Mouse (Mus musculus): ENCODE measurements around the gene Dusp12. TPM values are rescaled to one million over a fixed set of nuclear protein-coding genes. Genes with fewer than 3 reads are reported as not detected.

Dusp12 gene
- total RNA-seq (2014; fragmentation: Nextera tagmentation), result 16.9 and 18.2 TPM in 2 replicates
- 10.3 and 10.9 TPM in 2 replicates for total RNA-seq (2017)

DNA sequence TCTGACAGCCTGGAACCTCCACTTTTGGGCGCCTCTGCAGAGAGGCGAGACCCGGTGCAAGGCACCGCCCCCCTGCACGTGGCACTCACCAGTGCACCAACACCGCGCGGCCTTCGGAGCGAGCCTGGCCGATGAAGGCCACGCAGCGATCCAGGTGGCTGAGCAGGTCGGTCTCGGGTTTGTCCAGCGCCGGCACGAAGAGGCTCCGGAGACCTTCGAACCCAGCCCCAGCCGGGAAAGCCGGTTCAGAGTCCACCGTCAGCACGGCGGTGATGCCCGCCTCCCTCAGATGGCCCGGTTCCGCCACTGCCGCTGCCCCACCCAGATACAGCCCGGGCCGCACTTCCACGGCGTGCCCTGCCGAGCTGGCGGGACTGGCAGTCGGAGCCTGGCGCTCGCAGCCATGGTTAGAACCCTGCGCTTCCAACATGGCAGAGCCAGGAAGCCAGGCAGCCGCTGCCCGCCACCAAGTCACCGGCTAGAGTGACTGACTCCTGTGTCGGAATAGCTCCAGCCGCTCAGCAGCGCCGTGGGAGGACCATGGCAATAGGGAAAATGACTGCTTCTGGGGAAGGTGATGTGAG is at the start of gene Dusp12, which contains the start of gene Gm26620:
TSS of gene Dusp12 (minus strand) at position 563 of the 584 bp plus-strand sequence.
TSS of gene Gm26620 (plus strand) at position 88 of the 584 bp plus-strand sequence.
- peak; percentile 97 for ATAC-seq (replicated peaks; ENCODE audit: poor library complexity, severe bottlenecking)

DNA sequence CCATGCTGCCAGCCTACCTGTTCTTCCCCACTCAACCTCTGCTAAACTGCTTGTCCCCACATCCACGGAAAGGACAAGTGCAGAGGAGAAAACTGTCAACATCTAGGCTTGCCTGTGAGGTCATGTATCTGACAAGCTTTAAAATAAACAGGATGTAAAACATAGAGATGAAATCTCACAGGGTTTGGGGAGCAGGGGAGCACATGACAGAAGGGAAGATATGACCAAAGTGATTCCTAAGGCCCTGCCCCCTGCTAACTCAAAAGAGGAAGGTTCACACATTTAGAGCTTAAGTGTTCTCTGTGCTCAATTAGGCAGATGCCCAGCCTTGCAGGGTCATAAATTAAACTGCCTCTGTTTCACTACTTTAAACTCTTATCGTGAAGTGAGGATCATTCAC is 49.0 kb upstream of the Dusp12 start:
- peak; percentile 72 for ATAC-seq (replicated peaks; ENCODE audit: poor library complexity, severe bottlenecking)

DNA sequence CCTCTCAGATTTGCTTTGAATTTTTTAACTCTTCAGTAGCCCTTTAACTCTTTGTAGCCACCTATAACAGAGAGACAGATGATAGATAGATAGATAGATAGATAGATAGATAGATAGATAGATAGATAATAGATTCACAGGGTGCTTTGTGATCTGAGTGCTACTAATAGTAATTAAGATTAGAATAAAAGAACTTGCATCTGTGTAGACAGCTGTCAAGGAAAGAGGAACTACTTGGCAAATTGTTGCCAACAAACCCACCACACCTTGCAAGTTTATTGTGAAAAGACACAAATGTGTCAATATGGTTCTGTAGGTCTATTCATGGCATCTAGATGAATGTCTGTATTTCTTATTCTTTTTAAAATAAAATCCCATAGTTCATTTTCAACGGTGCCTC is 48.6 kb upstream of the Dusp12 start:
- peak; percentile 56 for ATAC-seq (replicated peaks; ENCODE audit: poor library complexity, severe bottlenecking)

DNA sequence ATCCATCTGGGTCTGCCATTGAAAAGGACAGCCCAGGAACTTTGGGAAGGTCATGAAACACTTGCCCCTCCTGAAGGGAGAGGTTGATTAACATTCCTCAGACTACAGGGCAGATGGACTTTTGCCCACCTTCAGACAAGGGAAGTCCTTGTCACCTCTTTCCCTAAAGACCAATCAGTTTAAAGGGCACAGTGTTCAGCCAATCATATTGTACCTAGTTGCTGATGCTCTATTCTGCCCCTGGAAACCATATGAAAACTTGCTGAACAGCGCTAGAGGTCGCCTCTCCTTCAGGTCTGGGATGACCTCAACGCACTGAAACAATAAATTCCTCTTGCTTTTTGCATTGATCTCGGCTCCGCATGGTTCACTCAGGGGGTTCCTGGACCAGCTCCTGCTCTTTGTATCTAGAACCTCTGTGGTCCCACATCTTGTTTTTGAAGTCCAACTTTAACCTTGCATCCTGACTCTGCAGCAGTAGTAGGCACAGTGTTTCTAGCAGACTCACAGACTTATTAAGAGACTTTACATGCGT is 48.1 kb upstream of the Dusp12 start:
- no peak for ATAC-seq (replicated peaks; ENCODE audit: poor library complexity, severe bottlenecking)

DNA sequence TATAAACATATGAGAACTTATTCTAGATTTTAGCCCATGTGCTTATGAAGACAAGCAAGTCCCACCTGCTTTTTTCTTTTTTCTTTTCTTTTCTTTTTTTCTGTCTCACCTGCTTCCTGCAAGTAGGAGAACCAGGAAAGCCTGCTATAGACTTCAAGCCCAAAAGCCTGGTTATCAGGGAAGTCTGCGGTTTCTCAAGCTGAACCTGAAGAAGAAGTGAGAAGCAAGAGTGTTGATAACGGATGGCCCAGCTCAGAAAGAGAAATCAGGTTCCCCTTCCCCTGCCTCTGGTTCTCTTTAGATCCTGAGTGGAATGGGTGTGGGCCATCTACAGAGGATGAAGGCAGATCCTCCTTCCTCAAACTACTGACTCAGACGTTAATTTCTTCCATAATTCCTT is 46.7 kb upstream of the Dusp12 start:
- ATAC-seq (replicated peaks; ENCODE audit: poor library complexity, severe bottlenecking), result peak; percentile 17; the same call in 1 of the 2 replicates

DNA sequence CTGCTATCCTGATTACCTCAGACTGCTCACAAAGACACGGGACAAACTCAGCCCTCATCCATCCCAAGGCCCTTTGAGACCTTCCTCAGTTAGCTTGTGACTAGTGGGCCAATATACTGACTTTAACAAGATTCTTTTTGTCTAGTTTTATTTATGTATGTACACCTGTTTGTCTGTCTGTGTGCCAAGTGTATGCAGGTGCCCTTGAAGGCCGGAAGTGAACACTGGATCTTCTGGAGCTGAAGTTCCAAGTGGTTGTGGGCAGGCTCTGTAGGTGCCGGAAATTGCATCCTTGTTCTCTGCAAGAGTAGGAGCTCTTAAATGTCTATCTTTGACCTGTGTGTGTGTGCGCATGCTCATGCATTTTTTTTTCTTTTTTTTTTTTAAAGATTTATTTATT is 43.9 kb upstream of the Dusp12 start:
- ATAC-seq (replicated peaks; ENCODE audit: poor library complexity, severe bottlenecking), result no peak

DNA sequence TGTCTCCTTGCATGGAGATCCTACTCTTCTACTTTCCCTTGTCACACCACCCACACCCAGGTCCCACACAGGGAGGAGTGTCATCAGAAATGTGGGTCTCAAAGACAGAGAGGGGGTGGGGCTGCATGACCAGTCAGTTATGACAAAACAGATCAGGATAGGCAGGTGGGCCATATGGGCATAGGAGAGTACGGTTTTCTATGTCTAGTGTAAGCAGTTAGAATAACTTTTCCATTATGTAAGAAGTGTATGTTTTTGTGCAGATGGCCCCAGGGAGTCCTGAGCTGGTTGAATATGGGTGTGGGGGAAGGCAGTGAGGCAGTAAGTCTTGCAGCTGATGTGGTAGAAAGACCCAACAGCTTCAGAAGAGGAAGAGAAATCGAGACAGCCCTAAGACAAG is 43.1 kb upstream of the Dusp12 start:
- no peak; the same call in 1 of the 2 replicates for ATAC-seq (replicated peaks; ENCODE audit: poor library complexity, severe bottlenecking)

DNA sequence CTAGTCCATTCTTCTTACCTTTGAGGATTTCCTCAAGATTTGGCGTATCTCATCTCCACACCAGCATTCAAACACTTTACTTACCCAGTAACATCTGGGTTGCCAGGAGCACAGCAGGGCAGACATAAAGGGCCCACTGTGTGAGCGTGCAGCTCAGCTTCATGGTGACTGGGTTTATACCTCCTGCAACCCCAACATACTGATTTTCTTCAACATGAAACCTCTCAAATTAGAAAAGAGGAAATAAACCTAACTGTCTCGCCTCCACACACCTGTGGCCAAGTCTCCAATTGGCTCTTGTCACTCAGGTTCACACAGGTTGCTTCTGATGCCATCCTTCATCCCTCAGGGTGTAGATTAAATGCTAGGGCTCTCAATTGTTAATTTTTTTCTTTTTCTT is 42.0 kb upstream of the Dusp12 start, which contains the start of gene Fcrla:
TSS of gene Fcrla (minus strand) at position 206 of the 400 bp plus-strand sequence.
- ATAC-seq (replicated peaks; ENCODE audit: poor library complexity, severe bottlenecking), result no peak

DNA sequence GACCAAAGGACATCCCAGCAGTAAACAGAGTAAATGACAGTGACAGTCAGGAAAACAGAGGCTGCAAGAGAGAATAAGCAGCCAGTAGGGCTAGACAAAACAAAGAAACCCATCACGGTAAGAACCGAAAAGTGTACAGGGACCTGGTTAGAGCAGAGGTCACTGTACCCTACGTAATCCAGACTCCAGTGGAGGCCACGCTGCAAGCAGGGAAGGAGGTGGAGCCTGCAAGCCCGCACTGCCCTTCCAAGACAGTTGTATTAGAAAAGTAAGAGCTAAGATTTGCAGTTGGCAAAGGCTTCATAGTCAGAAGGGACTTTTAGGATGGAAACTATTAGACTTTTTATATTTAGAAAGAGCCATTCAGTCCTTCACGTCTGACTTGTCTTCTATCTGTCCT is 41.6 kb upstream of the Dusp12 start:
- no peak for ATAC-seq (replicated peaks; ENCODE audit: poor library complexity, severe bottlenecking)

DNA sequence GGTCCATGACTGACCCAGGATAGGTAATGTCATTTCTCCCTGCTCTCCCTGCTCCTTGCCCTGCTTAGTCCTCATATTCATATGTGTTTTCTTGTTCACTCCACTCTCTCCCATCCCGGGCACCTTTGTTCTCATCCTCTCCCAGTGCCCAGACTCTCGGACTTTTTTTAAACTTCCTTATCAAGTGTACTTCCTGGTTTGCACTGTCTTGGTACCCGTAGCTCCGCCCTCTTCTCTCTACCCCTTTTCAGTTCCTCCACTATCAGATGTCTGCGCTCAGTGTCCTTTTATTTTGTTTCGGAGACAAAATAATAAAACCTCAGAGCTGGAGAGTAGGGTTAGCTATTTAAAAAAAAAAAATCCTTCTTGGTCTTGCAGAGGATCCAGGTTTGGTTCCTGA is 39.1 kb upstream of the Dusp12 start:
- ATAC-seq (replicated peaks; ENCODE audit: poor library complexity, severe bottlenecking), result peak; percentile 94

DNA sequence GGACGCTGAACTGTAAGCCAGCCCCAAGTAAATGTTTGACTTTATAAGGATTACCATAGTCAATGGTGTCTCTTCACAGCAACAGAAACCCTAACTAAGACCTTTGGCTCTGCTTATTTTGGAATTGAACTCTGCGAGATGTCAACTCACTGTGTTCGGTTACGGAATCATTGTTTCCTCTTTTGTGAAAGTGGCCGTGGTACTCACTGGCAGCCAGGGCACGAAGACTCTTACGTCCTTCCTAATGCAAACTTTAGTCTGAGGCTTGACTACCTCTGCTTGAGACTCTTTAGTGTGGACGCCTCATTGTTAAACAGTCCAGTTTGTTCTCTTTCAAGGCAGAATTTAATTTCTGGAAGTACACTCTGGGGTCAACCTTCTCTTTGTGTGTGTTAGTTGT is 34.0 kb upstream of the Dusp12 start:
- peak; percentile 72 for ATAC-seq (replicated peaks; ENCODE audit: poor library complexity, severe bottlenecking)

DNA sequence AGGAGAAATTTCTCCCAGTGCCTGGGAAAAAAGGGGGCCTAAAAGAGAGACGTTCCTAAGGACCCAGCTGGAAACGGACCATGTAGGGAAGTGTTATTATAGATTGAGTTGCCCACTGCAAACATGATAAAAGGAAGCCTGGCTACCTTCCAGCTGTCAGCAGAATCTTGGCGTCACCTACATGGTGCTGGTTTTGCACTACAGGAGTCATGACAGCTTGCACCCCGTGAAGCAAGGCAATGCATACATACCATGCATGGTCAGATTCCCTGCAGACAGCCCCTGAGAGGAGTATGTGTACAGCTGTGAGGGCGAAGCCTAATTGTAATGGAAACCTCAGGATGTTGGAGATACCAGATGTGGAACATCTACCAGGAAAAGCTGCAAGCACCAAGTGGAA is 30.3 kb upstream of the Dusp12 start:
- no peak for ATAC-seq (replicated peaks; ENCODE audit: poor library complexity, severe bottlenecking)

DNA sequence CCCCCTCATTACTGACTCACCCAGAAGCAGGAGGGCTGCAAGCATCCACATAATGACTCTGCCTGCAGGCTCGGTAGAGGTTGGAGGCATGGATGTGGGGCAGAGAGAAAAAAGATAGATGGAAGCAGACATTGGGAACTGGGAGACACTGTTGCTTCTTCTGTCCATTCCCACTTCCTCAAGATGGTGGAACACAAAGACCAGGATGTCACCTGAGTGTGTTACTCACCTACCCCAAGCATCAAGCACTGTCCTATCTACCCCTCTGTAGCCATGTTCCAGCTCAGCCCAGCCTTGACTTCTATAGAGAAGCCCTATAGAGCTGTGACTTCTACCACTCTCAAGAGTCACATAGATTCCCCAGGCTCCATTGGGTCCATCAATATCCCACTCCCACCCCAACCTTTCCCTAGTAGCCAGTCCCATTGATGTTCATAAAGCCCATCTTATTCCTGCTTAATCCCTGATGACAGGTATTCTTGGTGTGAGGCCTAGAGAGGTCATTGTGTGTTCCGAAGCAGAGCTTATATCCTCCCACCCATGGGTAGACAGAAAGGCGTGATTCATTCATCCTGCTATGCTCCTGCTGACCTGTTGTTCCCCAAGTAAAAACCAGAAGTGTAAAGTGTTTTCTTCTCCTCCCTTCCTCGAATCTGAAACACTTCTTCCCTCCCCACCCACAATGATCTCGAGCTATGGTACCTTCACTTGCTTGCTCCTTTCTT is 27.7 kb upstream of the Dusp12 start, which contains the start of gene Fcrlb:
TSS of gene Fcrlb (minus strand) at position 51 of the 725 bp plus-strand sequence.
- ATAC-seq (replicated peaks; ENCODE audit: poor library complexity, severe bottlenecking), result no peak

DNA sequence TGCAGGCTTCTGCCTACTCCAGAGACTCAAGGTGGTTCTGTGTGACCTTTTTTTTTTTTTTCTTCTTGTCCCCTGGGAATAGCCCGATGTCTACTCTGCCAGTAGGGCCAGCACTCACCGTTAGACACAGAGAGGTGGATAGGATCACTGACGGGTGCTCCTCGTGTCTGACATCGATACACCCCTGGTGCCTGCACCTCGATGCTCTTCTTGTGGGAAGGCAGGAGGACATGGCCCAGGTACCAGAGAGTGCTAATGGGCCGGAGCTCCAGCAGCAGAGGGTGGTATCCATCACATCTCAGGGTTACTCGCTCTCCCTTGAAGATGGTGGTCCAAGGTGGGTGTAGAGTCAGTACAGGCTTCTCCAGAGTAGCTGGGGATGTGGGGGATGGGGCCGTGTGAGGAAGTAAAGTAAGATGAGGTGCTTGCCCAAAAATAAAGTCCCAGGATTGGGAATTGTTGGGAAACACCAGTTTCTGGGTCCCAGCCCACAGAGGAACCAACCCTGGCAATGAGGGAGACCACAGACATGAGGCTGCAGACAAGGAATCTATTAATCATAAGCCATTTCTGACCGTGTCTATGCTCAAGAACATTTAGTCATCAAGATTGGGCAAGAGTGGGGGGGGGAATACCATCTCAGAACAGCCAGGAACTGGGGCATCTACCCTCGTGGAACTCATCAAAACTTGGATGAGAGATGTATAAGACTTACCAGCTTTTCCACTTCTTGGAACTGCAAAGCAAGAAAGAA is 26.7 kb upstream of the Dusp12 start:
- ATAC-seq (replicated peaks; ENCODE audit: poor library complexity, severe bottlenecking), result peak; percentile 74

DNA sequence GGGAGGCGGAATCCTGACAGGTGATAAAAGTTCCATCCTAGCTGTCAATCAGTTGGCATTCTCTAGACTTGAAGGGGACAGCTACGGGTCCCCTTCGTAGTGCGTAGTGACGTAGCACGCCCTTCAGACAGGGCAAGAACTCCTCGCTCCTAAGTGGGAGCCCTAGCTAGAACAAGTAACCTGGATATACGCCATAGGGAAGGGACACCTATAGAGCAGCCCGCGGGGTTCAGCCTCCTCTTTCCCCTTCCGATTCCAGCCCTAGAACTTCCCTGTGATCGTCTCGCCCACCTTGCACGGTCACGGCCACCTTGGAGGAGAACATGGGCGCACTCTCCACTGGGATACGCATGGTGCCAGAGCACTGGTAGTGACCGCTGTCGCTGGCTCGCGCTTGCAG is 23.0 kb upstream of the Dusp12 start:
- ATAC-seq (replicated peaks; ENCODE audit: poor library complexity, severe bottlenecking), result 0 out of 2 replicates have a peak, but pooled peaks have one; percentile 13

DNA sequence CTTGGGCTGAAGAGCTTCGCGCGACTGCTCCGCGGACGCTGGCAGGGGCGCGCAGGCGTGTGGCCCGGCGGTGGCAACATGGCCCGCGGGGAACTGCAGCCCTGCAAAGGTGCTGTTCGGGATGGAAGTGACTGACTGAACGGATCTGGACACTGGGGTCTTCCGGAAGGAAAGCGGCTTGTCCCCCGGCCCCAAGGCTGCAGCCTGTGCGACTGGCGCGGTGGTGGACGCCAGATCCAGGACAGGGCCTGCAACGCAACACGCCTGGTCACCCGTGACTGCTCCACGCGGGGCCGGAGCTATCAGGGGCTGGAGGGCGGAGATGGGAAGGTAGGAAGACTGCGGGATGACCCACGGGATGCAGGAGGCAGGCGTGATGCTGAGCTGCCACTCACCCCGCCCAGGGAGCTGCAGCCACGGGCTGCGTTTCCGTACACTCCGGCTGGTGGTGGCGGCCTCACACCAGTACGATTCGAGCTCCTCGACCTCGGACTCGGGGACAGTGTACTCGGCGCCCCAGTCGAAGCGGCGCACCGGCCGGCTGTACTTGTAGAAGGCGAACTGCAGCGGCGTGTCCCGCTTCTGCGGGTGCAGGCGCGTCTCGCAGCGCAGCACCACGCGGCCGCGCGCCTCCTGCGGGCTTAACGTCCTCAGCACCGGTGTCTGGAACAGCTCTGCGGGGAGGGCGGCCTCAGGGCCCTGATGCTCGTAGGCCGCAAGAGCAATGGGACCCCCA is 22.3 kb upstream of the Dusp12 start:
- ATAC-seq (replicated peaks; ENCODE audit: poor library complexity, severe bottlenecking), result peak; percentile 52

DNA sequence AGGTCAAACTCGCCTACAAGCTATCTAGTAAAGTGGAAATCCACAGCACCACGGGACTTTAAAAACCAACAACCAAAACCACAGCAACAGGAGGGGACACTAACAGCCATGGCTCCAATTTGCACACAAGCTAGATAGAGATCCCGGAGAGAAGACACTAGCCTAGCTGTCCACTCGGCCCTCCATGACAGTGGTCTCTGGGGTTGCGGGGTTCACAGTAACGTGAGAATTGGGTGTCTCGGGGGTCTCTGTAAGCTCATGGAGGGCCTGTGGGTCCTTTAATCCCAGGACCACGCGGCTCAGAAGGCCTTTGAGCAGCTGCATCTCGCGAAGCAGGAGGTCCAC is 21.7 kb upstream of the Dusp12 start:
- ATAC-seq (replicated peaks; ENCODE audit: poor library complexity, severe bottlenecking), result no peak

DNA sequence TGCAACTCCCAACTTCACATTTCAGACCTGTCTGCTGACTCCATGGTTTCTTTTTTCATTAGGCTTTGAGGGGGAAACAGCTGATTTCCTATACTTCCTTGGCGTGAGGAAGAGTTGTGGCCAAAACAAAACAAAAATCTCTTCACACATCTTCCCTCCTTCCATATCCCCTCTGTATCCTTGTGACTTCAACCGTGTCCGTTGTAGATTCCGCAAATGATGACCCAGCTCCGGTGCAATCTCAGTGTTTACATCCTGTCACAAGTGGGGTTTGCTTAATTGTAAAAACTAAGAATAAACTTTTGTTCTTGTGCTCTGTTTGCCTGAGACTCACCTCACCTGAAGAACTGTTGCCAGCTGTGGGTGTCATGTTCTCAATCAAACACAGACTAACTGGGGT is 18.1 kb upstream of the Dusp12 start:
- ATAC-seq (replicated peaks; ENCODE audit: poor library complexity, severe bottlenecking), result no peak

DNA sequence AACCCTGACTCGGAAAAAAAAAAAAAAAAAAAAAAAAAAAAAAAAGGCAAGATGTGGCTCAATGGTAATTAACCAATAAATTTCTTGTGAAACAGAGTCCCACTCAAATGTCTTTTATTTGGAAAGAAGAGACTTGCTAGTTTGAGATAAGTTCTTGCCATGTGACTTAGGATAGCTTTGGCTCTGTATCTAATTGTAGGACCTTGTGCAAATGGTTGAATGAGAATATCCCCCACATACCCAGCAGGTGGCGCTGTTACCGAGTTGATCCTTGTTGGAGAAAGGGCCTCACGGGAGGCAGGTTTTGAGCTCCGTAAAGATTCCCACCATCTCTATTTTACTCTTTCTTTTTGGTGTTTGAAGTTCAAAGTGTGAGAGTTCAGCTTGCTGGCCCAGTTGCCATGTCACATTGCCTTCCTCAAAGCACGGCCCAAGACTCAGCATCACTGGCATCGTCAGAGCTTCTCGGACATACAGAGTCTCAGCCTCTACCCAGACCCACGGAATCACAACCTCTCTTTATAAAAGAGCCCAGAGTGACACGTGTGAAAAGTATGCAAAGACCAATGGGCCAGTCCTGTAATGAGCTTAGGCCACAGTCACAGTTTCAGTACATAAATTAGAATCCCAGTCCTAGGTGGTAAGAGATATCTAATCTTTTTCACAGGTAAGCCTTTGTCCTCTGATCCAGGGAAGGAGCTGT is 16.3 kb upstream of the Dusp12 start:
- peak; percentile 55 for ATAC-seq (replicated peaks; ENCODE audit: poor library complexity, severe bottlenecking)

Measured in granulocyte monocyte progenitor cell, adult 5-6 weeks (primary cell).